Mouse (Mus musculus) kidney, embryonic 16.5 days (tissue): ENCODE measurements around the gene Cog4. TPM values are rescaled to one million over a fixed set of nuclear protein-coding genes. Genes with fewer than 3 reads are reported as not detected.
"Not testable (repeated sequence)": the region's sequence is repeated elsewhere in the genome, so short reads cannot be mapped to it uniquely, and the experiment has no call there.

Source experiments
- ATAC-seq: fragments of 200-750 bp; cut with Nextera tagmentation; 2 replicates; pipeline ENCODE4 v1.8.0; 2017; ENCODE audit warnings: moderate TSS enrichment; ENCODE audit not compliant: low FRiP score, low TSS enrichment
- H3K27ac ChIP-seq: fragments of 300-500 bp; sonication (generic); 2 replicates; pipeline ENCODE4 v1.5.1; 2014; ENCODE audit warnings: low read length
- H3K27me3 ChIP-seq: fragments of 300-500 bp; sonication (generic); 2 replicates; pipeline ENCODE4 v1.6.1; 2014; ENCODE audit warnings: low read length, control low read depth, mixed read lengths; ENCODE audit not compliant: insufficient read depth
- H3K36me3 ChIP-seq: fragments of 300-500 bp; sonication (generic); 2 replicates; pipeline ENCODE4 v1.6.1; 2014; ENCODE audit warnings: low read length, control low read depth, mixed read lengths; ENCODE audit not compliant: insufficient read depth
- H3K4me1 ChIP-seq: fragments of 300-500 bp; sonication (generic); 2 replicates; pipeline ENCODE4 v1.6.1; 2014; ENCODE audit warnings: low read length, control low read depth, mixed read lengths; ENCODE audit not compliant: insufficient read depth
- H3K4me2 ChIP-seq: fragments of 300-500 bp; sonication (generic); replicated peaks from 2 replicates; pipeline ENCODE4 v1.6.1; 2014; ENCODE audit warnings: low read depth, low read length
- H3K4me3 ChIP-seq: fragments of 300-500 bp; sonication (generic); 2 replicates; pipeline ENCODE4 v1.5.1; 2014; ENCODE audit warnings: mild to moderate bottlenecking, low read length
- H3K9ac ChIP-seq: fragments of 300-500 bp; sonication (generic); replicated peaks from 2 replicates; pipeline ENCODE4 v1.6.1; 2014; ENCODE audit warnings: low read length
- H3K9me3 ChIP-seq: fragments of 300-500 bp; sonication (generic); 2 replicates; pipeline ENCODE4 v1.6.1; 2016; ENCODE audit warnings: low read length, control low read depth
- WGBS: fragments of 180-500 bp; shearing (Covaris S2); extraction: QIAGEN DNeasy Blood & Tissue Kit; methylation state at CpG from one replicate; pipeline ENCODE4 v1.1.7; 2014; 5-methylcytosine and 5-hydroxymethylcytosine counted together
- polyA plus RNA-seq: library from polyadenylated mRNA; unstranded; fragments of >200 nt; fragmentation: Nextera tagmentation; extraction: Ambion mirVana; gene quantifications from 2 replicates; pipeline ENCODE4 v1.2.1, GENCODE M21; 2015

The Cog4 gene
- polyA plus RNA-seq, 1 experiment from 2014 or later = 88.5 TPM

DNA sequence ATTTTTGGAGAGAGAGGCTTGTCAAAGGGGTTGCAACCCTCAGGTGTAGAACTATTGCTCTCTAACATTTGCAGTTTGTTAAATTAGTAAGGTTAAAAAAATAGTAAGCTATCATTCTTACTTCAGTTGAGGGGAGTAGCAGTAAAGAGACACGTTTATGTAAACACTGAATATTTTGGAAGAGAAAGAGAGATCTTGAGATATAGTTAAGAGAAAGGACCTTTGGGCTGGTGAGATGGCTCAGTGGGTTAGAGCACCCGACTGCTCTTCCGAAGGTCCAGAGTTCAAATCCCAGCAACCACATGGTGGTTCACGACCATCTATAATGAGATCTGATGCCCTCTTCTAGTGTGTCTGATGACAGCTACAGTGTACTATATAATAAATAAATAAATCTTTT, 9.7 kb downstream of the Cog4 start:
- not testable (repeated sequence) for H3K4me1 ChIP-seq, H3K9me3 ChIP-seq, H3K9ac ChIP-seq, ATAC-seq, H3K4me2 ChIP-seq, H3K4me3 ChIP-seq, H3K27me3 ChIP-seq, H3K27ac ChIP-seq
- 83% methylated on average over 4 of the region's 4 CpGs for WGBS
- H3K36me3 ChIP-seq = peaks cover 75% of the 10 kb centered on the region

DNA sequence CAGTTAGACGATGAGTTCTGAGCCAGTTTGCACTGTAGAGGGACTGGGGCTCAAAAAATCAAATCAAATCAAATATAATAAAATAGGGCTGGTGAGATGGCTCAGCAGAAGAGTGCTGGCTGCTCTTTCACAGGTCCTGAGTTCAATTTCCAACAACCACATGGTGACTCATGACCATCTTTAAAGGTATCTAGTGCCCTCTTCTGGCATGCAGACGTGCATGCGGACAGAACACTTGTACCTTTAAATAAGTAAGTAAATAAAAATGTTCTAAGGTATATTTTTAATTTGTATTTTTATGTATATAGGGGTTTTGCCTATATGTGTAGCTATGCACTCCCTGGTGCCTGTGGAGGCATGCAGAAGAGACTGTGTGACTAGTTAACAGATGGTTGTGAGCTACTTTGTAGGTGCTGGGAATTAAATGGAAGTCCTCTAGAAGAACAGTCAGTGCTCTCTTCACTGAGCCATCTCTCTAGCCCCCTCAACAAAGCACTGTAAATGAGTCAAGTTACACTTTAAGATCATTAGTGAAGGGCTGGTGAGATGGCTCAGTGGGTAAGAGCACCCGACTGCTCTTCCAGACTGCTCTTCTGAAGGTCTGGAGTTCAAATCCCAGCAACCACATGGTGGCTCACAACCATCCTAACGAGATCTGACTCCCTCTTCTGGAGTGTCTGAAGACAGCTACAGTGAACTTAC, 10.5 kb downstream of the Cog4 start:
- Histone ChIP-seq H3K4me2 (no peak overlapping the region), H3K27ac (no peak overlapping the region), H3K9ac (no peak overlapping the region), H3K4me1 (no peaks in the 10 kb centered on the region), H3K27me3 (no peaks in the 10 kb centered on the region), H3K4me3 (no peak overlapping the region), H3K9me3 (no peaks in the 10 kb centered on the region), H3K36me3 (peaks cover 74% of the 10 kb centered on the region)
- 86% methylated on average over 4 of the region's 5 CpGs for WGBS
- no peak for ATAC-seq

DNA sequence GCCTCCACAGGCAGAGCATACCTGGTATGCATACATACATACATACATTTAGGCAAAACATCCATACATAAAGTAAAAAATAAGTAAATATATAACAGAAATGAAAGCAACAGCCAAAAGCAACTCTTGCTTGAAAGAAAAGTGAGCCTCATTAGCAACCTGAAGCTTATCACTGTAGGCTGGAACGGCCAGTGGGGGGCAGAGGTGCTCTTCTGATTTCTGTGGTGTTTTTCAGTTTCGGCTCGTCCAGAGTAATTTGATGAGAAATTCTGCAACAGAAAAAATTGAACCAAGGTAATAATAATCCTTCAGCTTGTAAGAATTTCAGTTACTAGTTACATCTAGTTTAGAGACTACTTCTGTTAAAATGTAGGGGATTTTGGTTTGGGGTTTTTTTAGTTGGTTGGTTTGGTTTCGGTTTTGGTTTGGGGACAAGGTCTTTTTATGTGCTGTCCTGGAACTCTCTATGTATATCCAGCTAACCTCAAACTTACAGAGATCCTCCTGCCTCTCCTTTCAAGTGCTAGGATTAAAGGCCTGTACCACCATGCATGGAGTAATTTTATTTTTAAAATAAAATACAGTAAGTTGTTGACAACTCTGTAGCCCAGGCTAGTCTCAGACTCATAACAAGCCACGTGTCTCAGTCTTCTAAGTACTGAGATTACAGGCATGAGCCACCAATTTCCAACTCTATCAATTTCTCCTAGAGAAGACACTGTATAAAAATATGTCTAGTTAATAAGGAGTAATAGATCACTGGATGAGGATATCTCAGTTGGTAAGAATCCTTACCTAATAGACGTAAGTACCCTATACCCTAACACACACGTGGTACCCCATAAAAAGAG, 13.5 kb downstream of the Cog4 start:
- Histone ChIP-seq H3K9me3 (no peaks in the 10 kb centered on the region), H3K36me3 (peaks cover 73% of the 10 kb centered on the region), H3K4me1 (no peaks in the 10 kb centered on the region), H3K9ac (no peak overlapping the region), H3K4me3 (no peak overlapping the region), H3K27ac (no peak overlapping the region), H3K27me3 (no peaks in the 10 kb centered on the region), H3K4me2 (no peak overlapping the region)
- ATAC-seq = no peak
- WGBS = 82% methylated on average over 7 of the region's 7 CpGs

GRCm38 (mm10) chr8:110861347-110862025, 15.1 kb downstream of the Cog4 start:
- H3K4me2 ChIP-seq, ATAC-seq, H3K4me1 ChIP-seq, H3K27me3 ChIP-seq, H3K9me3 ChIP-seq, H3K4me3 ChIP-seq, H3K27ac ChIP-seq, H3K9ac ChIP-seq: not testable (repeated sequence)
- H3K36me3 ChIP-seq = peaks cover 78% of the 10 kb centered on the region
- 91% methylated on average over 7 of the region's 7 CpGs for WGBS

DNA sequence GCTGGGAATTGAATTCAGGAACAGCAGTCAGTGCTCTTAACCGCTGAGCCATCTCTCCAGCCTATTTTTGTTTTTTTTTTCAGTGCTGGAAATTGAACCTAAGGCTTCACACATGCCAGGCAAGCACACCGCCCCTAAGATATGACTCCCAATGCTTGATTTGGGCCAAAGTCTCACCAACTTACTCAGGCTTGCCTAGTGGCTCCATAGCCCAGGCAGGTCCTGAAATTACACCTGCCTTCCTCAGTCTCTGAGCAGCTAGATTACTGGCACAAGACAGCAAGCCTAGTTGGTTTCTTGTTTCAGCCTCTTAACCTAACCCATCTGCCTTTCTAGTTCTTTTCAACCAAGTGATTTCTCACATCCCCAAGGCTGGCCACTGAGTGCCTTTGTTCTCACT, 24.1 kb downstream of the Cog4 start:
- Histone ChIP-seq H3K4me3 (no peak overlapping the region), H3K27ac (no peak overlapping the region), H3K36me3 (peaks cover 59% of the 10 kb centered on the region), H3K27me3 (no peaks in the 10 kb centered on the region), H3K4me1 (no peaks in the 10 kb centered on the region), H3K4me2 (no peak overlapping the region), H3K9me3 (no peaks in the 10 kb centered on the region), H3K9ac (no peak overlapping the region)
- 98% methylated on average over 2 of the region's 2 CpGs for WGBS
- ATAC-seq = no peak

DNA sequence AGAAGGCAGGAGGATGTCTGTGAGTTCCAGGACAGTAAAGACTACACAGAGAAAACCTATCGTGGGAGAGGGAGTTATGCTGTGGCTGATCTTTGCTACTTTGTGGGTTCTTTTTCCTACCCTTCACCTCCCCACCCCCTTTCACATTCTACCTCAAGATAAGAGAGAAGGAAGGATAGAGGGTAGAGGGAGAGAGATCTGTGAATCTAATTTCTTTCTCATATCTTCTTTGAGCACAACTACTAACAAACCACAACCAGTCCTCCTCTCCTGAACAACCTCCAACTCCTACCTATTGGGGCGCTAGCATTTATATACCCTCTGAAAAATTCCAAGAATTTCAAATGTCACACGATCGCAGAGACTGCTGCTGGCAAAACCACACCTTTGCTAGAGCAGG, 31.5 kb downstream of the Cog4 start:
- Histone ChIP-seq H3K4me3 (no peak overlapping the region), H3K4me1 (no peaks in the 10 kb centered on the region), H3K4me2 (no peak overlapping the region), H3K36me3 (peaks cover 70% of the 10 kb centered on the region), H3K9ac (no peak overlapping the region), H3K27ac (no peak overlapping the region), H3K27me3 (no peaks in the 10 kb centered on the region), H3K9me3 (no peaks in the 10 kb centered on the region)
- WGBS = 85% methylated on average over 4 of the region's 4 CpGs
- no peak for ATAC-seq

- Histone ChIP-seq H3K4me2 (no peak overlapping the region), H3K4me3 (no peak overlapping the region), H3K27ac (no peak overlapping the region), H3K9me3 (no peaks in the 10 kb centered on the region), H3K4me1 (no peaks in the 10 kb centered on the region), H3K36me3 (peaks cover 60% of the 10 kb centered on the region), H3K9ac (no peak overlapping the region), H3K27me3 (no peaks in the 10 kb centered on the region)
- 0 out of 2 replicates have a peak, but pooled peaks have one; percentile 39 for ATAC-seq
- WGBS = 95% methylated on average over 10 of the region's 10 CpGs
Observed at GRCm38 (mm10) chr8:110881741-110882310, 35.4 kb downstream of the Cog4 start.

GRCm38 (mm10) chr8:110883824-110884223, 37.4 kb downstream of the Cog4 start:
- WGBS = 82% methylated on average over 18 of the region's 18 CpGs

GRCm38 (mm10) chr8:110886634-110887033, 40.2 kb downstream of the Cog4 start:
- Histone ChIP-seq H3K27ac (no peak overlapping the region), H3K36me3 (peaks cover 39% of the 10 kb centered on the region), H3K4me2 (no peak overlapping the region), H3K4me3 (no peak overlapping the region), H3K27me3 (no peaks in the 10 kb centered on the region), H3K9me3 (no peaks in the 10 kb centered on the region), H3K9ac (no peak overlapping the region), H3K4me1 (no peaks in the 10 kb centered on the region)
- no peak for ATAC-seq
- 85% methylated on average over 3 of the region's 3 CpGs for WGBS

More at GRCm38 (mm10) chr8:110883824-110884223, 37.4 kb downstream of the Cog4 start:
- H3K4me2 ChIP-seq = no peak overlapping the region
- H3K27ac ChIP-seq = no peak overlapping the region
- no peak overlapping the region for H3K4me3 ChIP-seq
- no peaks in the 10 kb centered on the region for H3K9me3 ChIP-seq
- ATAC-seq = no peak
- no peaks in the 10 kb centered on the region for H3K27me3 ChIP-seq
- peaks cover 62% of the 10 kb centered on the region for H3K36me3 ChIP-seq
- H3K4me1 ChIP-seq = no peaks in the 10 kb centered on the region
- H3K9ac ChIP-seq = no peak overlapping the region
